Mouse (Mus musculus) hindbrain, embryonic 15.5 days (tissue): ENCODE measurements at regions not wholly inside any gene's neighbourhood (a gene's known extent, or its start where the extent isn't known, plus 50 kb on each side); places are given as distances from the start of the nearest gene placed in this dataset.

Experiments used
- ATAC-seq: fragments of 200-750 bp; cut with Nextera tagmentation; 2 replicates; pipeline ENCODE4 v1.8.0; 2017; ENCODE audit warnings: low read depth, moderate number of reproducible peaks, moderate TSS enrichment; ENCODE audit not compliant: low FRiP score
- H3K27ac ChIP-seq: fragments of 300-500 bp; sonication (generic); replicated peaks from 2 replicates; pipeline ENCODE4 v1.5.1; 2015; ENCODE audit warnings: mild to moderate bottlenecking, inconsistent platforms
- H3K27me3 ChIP-seq: fragments of 300-500 bp; sonication (generic); 2 replicates; pipeline ENCODE4 v1.6.1; 2015; ENCODE audit warnings: control low read depth, inconsistent platforms
- H3K36me3 ChIP-seq: fragments of 300-500 bp; sonication (generic); 2 replicates; pipeline ENCODE4 v1.6.1; 2015; ENCODE audit warnings: control low read depth, inconsistent platforms
- H3K4me1 ChIP-seq: fragments of 300-500 bp; sonication (generic); replicated peaks from 2 replicates; pipeline ENCODE4 v1.6.1; 2015; ENCODE audit warnings: control low read depth, inconsistent platforms
- H3K4me2 ChIP-seq: fragments of 300-500 bp; sonication (generic); 2 replicates; pipeline ENCODE4 v1.6.1; 2015; ENCODE audit warnings: moderate library complexity, mild to moderate bottlenecking, inconsistent platforms
- H3K4me3 ChIP-seq: fragments of 300-500 bp; sonication (generic); 2 replicates; pipeline ENCODE4 v1.5.1; 2015; ENCODE audit warnings: mild to moderate bottlenecking, inconsistent platforms
- H3K9ac ChIP-seq: fragments of 300-500 bp; sonication (generic); 2 replicates; pipeline ENCODE4 v1.6.1; 2015; ENCODE audit warnings: inconsistent platforms
- H3K9me3 ChIP-seq: fragments of 300-500 bp; sonication (generic); 2 replicates; pipeline ENCODE4 v1.6.1; 2016; ENCODE audit warnings: control low read depth, inconsistent platforms
- WGBS: fragments of 180-500 bp; shearing (Covaris S2); methylation state at CpG from one replicate; pipeline ENCODE4 v1.1.7; 2015; 5-methylcytosine and 5-hydroxymethylcytosine counted together

GRCm38 (mm10) chr11:114404401-114404800, 263.9 kb upstream of the Rpl38 start:
- Histone ChIP-seq H3K4me1 (peaks cover 10% of the 10 kb centered on the region), H3K4me3 (no peak overlapping the region), H3K9me3 (0 out of 2 replicates have a peak, but pooled peaks cover 4% of the 10 kb centered on the region), H3K4me2 (no peak overlapping the region), H3K27me3 (no peaks in the 10 kb centered on the region), H3K36me3 (no peaks in the 10 kb centered on the region), H3K9ac (no peak overlapping the region), H3K27ac (no peak overlapping the region)
- 66% methylated on average over 4 of the region's 4 CpGs for whole genome bisulfite sequencing
- ATAC-seq: no peak

GRCm38 (mm10) chr11:114402556-114403320, 265.6 kb upstream of the Rpl38 start:
- no peaks in the 10 kb centered on the region for H3K27me3 ChIP-seq
- no peak overlapping the region for H3K4me2 ChIP-seq
- H3K4me1 ChIP-seq: peaks cover 10% of the 10 kb centered on the region
- H3K9me3 ChIP-seq: no peaks in the 10 kb centered on the region
- H3K36me3 ChIP-seq: no peaks in the 10 kb centered on the region
- ATAC-seq: 0 out of 2 replicates have a peak, but pooled peaks have one; percentile 63
- no peak overlapping the region for H3K9ac ChIP-seq
- no peak overlapping the region; the same call in 1 of the 2 replicates for H3K27ac ChIP-seq
- 26% methylated on average over 15 of the region's 15 CpGs for WGBS
- H3K4me3 ChIP-seq: no peak overlapping the region

DNA sequence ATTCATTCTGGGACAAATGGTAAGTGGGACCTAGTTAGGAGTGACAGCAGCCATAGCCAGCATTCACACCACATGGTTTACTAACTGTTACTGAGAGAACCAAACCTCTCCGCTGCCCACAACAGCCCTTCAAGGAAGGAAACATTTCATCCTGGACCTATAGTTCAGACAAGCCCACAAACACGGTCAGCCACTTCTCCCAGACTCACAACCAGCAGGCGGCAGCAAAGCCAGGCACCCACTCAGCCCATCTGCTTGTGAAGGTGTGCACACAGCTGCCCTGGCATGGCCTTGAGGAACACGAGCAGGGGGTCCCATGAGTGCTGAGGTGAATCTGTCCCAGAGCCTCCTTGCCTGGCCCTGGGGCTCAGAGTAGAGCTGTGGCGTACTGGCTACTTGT, 267.6 kb upstream of the Rpl38 start:
- no peak overlapping the region for H3K4me3 ChIP-seq
- 75% methylated on average over 5 of the region's 5 CpGs for WGBS

GRCm38 (mm10) chr11:114392161-114392560, 276.2 kb upstream of the Rpl38 start:
- no peaks in the 10 kb centered on the region for H3K27me3 ChIP-seq
- H3K4me2 ChIP-seq: no peak overlapping the region
- no peak overlapping the region for H3K27ac ChIP-seq
- no peaks in the 10 kb centered on the region for H3K4me1 ChIP-seq
- no peak overlapping the region for H3K9ac ChIP-seq
- no peak overlapping the region for H3K4me3 ChIP-seq
- 70% methylated on average over 10 of the region's 10 CpGs for WGBS
- no peaks in the 10 kb centered on the region for H3K36me3 ChIP-seq
- H3K9me3 ChIP-seq: no peaks in the 10 kb centered on the region
- ATAC-seq: no peak

More for the DNA sequence above, 267.6 kb upstream of the Rpl38 start:
- no peak overlapping the region for H3K27ac ChIP-seq
- H3K4me2 ChIP-seq: no peak overlapping the region
- H3K36me3 ChIP-seq: no peaks in the 10 kb centered on the region
- no peaks in the 10 kb centered on the region for H3K27me3 ChIP-seq
- peaks cover 10% of the 10 kb centered on the region for H3K4me1 ChIP-seq
- no peak for ATAC-seq
- no peak overlapping the region for H3K9ac ChIP-seq
- no peaks in the 10 kb centered on the region for H3K9me3 ChIP-seq

GRCm38 (mm10) chr11:114391553-114391952, 276.8 kb upstream of the Rpl38 start:
- no peaks in the 10 kb centered on the region for H3K9me3 ChIP-seq
- 80% methylated on average over 6 of the region's 6 CpGs for WGBS
- ATAC-seq: no peak
- H3K36me3 ChIP-seq: no peaks in the 10 kb centered on the region
- H3K4me3 ChIP-seq: no peak overlapping the region
- H3K27me3 ChIP-seq: no peaks in the 10 kb centered on the region
- no peak overlapping the region for H3K4me2 ChIP-seq
- no peaks in the 10 kb centered on the region for H3K4me1 ChIP-seq
- H3K27ac ChIP-seq: no peak overlapping the region
- no peak overlapping the region for H3K9ac ChIP-seq

- Histone ChIP-seq H3K27me3 (no peaks in the 10 kb centered on the region), H3K9ac (no peak overlapping the region), H3K4me2 (no peak overlapping the region), H3K4me3 (no peak overlapping the region), H3K27ac (no peak overlapping the region), H3K4me1 (no peaks in the 10 kb centered on the region), H3K36me3 (no peaks in the 10 kb centered on the region), H3K9me3 (no peaks in the 10 kb centered on the region)
- no peak for ATAC-seq
- WGBS: 95% methylated on average over 2 of the region's 2 CpGs
These were observed 281.2 kb upstream of the Rpl38 start for GRCm38 (mm10) chr11:114387091-114387490.

DNA sequence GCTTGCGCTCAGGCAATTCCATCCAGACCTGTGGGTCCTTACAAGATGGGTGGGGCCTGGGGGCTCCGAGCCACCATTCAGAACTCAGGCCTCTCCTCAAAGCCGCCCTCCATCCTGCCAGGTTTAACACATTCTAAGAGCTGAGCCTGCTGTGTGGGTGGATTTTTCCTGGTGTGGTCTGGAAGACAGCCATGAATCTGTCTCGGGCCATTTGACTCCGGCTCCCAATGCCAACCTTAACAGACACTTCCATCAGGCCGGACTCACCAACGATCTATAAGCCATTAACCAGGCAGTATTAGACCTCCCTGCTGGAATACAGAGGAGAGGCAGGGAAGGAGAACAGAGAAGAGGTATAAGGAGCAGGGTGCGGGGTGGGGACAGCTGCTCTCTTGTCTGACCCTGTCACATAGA, 288.9 kb upstream of the Rpl38 start:
- WGBS: 48% methylated on average over 8 of the region's 8 CpGs
- no peaks in the 10 kb centered on the region for H3K9me3 ChIP-seq
- H3K36me3 ChIP-seq: no peaks in the 10 kb centered on the region
- no peak overlapping the region for H3K4me3 ChIP-seq
- H3K9ac ChIP-seq: no peak overlapping the region
- peak; percentile 54; the same call in 1 of the 2 replicates for ATAC-seq
- no peak overlapping the region for H3K4me2 ChIP-seq
- H3K4me1 ChIP-seq: peaks cover 25% of the 10 kb centered on the region
- H3K27ac ChIP-seq: no peak overlapping the region
- H3K27me3 ChIP-seq: no peaks in the 10 kb centered on the region

DNA sequence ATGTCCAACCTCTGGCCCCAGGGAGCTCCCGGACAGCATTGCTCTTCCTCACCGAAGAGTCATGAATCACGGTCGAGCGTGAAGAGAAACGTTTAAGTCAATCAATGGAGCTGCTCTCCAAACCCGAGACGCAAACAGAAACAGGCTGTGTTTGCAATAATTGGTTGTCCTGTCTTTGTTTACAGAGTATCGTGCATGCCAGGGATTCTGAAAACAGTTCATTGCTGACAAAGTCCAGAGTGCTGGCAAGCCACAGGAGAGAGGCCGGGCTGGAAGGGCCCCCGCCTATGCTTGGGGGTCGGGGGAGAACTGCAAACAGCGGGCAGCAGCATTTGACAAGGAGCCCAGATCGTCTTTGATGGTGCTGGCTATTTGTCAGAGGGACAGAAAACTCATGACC, 292.4 kb upstream of the Rpl38 start:
- 0 out of 2 replicates have a peak overlapping the region, but pooled peaks have one; percentile 34 for H3K27ac ChIP-seq
- H3K9ac ChIP-seq: no peak overlapping the region
- no peak overlapping the region for H3K4me2 ChIP-seq
- no peaks in the 10 kb centered on the region for H3K9me3 ChIP-seq
- 33% methylated on average over 14 of the region's 14 CpGs for whole genome bisulfite sequencing
- H3K4me3 ChIP-seq: no peak overlapping the region
- 0 out of 2 replicates have a peak, but pooled peaks cover 2% of the 10 kb centered on the region for H3K27me3 ChIP-seq
- no peak for ATAC-seq
- no peaks in the 10 kb centered on the region for H3K36me3 ChIP-seq
- peaks cover 29% of the 10 kb centered on the region for H3K4me1 ChIP-seq

DNA sequence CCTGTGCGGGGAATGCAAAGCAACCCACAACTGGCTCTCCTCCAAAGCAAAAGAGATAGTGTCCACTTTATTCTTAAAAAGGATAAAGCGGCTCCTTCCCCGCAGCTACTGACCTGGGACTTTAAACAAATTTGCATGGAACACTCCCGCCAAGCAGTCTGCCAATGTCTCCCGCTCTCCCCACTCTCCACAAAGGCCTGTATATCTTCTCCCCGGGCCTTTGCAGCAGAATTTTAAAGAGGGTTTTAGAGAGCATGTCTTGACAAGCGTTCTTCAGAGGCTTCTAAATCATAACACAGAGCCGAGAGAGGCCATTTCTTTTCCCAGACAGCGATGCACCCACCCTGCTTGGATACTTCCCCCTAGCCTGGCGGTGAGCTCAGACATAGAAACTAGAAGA, 297.6 kb upstream of the Rpl38 start:
- Histone ChIP-seq H3K9me3 (no peaks in the 10 kb centered on the region), H3K27me3 (peaks cover 2% of the 10 kb centered on the region; the same call in 1 of the 2 replicates), H3K9ac (no peak overlapping the region), H3K4me3 (no peak overlapping the region), H3K4me2 (no peak overlapping the region), H3K4me1 (peaks cover 20% of the 10 kb centered on the region), H3K36me3 (no peaks in the 10 kb centered on the region), H3K27ac (no peak overlapping the region)
- no peak for ATAC-seq
- WGBS: 37% methylated on average over 10 of the region's 10 CpGs

GRCm38 (mm10) chr11:114367779-114368178, 300.5 kb upstream of the Rpl38 start:
- 88% methylated on average over 8 of the region's 8 CpGs for WGBS
- Histone ChIP-seq H3K36me3 (no peaks in the 10 kb centered on the region), H3K9ac (no peak overlapping the region), H3K27ac (no peak overlapping the region), H3K27me3 (no peaks in the 10 kb centered on the region; the same call in 1 of the 2 replicates), H3K9me3 (no peaks in the 10 kb centered on the region), H3K4me2 (no peak overlapping the region), H3K4me1 (peaks cover 10% of the 10 kb centered on the region), H3K4me3 (no peak overlapping the region)
- no peak for ATAC-seq

DNA sequence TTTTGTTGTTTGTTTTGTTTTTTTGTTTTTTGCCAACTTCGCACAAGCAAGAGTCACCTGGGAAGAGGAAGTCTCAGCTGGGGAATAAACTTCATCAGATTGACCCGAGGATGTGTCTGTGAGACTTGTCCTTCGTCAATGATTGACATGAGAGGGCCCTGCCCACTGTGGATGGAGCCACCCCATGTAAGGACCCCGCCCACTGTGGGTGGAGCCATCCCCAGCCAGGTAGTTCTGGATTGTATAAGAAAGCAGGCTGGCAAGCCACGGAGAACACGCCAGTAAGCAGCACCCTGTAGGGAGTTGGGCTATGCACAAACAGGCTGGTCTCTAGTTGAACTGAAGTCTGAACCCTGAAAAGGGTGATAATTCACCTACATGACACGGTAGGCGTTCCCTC, 294.1 kb upstream of the Sdk2 start:
- no peaks in the 10 kb centered on the region for H3K4me1 ChIP-seq
- H3K27ac ChIP-seq: no peak overlapping the region
- H3K27me3 ChIP-seq: no peaks in the 10 kb centered on the region
- no peak overlapping the region for H3K4me3 ChIP-seq
- H3K9ac ChIP-seq: no peak overlapping the region
- 69% methylated on average over 8 of the region's 8 CpGs for WGBS
- ATAC-seq: no peak
- no peak overlapping the region for H3K4me2 ChIP-seq
- H3K36me3 ChIP-seq: no peaks in the 10 kb centered on the region
- no peaks in the 10 kb centered on the region for H3K9me3 ChIP-seq

DNA sequence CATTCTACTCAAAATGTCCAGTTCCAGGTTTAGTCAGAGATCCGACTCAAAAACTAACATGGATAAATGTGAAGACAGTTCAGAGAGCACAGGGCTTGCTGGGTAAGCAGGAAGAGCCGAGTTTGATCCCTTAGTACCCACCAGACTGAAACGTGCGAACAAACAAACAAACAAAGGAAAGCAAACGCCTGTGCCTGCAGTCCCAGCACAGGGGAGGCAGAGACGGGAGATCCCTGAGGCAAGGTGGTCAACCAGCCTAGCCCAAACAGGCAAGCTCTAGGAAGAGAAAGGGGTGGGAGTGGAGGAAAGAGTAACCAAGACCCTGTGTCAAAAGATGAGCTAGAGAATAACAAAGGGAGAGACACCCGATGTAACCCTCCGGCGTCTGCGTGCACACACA, 293.5 kb upstream of the Sdk2 start:
- no peaks in the 10 kb centered on the region for H3K4me1 ChIP-seq
- no peaks in the 10 kb centered on the region for H3K9me3 ChIP-seq
- H3K4me2 ChIP-seq: no peak overlapping the region
- no peak overlapping the region for H3K9ac ChIP-seq
- WGBS: 88% methylated on average over 10 of the region's 10 CpGs
- no peak overlapping the region for H3K27ac ChIP-seq
- no peak for ATAC-seq
- no peaks in the 10 kb centered on the region for H3K27me3 ChIP-seq
- H3K4me3 ChIP-seq: no peak overlapping the region
- H3K36me3 ChIP-seq: no peaks in the 10 kb centered on the region
